Mouse (Mus musculus) adrenal gland, postnatal 4 days (tissue): ENCODE data around the gene Topors. TPM values are rescaled to one million over a fixed set of nuclear protein-coding genes. Genes with fewer than 3 reads are reported as not detected.
"Not testable (repeated sequence)": the region's sequence is repeated elsewhere in the genome, so short reads cannot be mapped to it uniquely, and the experiment has no call there.

Source experiments
- DNase-seq, 2 experiments: peaks; one replicate each; pipeline ENCODE4 v3.0.0; 2021 to 2022; ENCODE audit warnings: low spot score in 2 of 2, mixed read lengths in 2 of 2
- long read RNA-seq, 2 experiments: library from polyadenylated mRNA; stranded (forward); transcript quantifications; one replicate each; pipeline ENCODE4 v2.0.0; 2021
- total RNA-seq, 2 experiments: library from RNA; stranded (reverse); gene quantifications; 2 replicates each; pipeline ENCODE4 v1.2.3; 2021

Topors gene
- total RNA-seq, result 10 to 100 TPM; 36.7 to 37.9 TPM
- long read RNA-seq, experiment 1, transcript Topors-201 (3 exons, 3,856 nt), result major isoform, 25 of 29 reads
- long read RNA-seq, experiment 1, partial matches to known transcripts, result 3 of 29 reads
- long read RNA-seq, experiment 1, other reads (novel, unspliced or antisense), result 1 of 29 reads
- long read RNA-seq, experiment 2, transcript Topors-201 (3 exons, 3,856 nt), result major isoform, 71 of 87 reads
- long read RNA-seq, experiment 2, partial matches to known transcripts, result 9 of 87 reads
- long read RNA-seq, experiment 2, other reads (novel, unspliced or antisense), result 7 of 87 reads

- peak; percentile 71 to 93 for DNase-seq
Measured at GRCm38 (mm10) chr4:40269430-40270032, at the start of gene Topors, which contains the start of gene Smim27. TSS of gene Topors (minus strand) at chr4:40269850. TSS of gene Smim27 (plus strand) at chr4:40269579.

- DNase-seq, result no peak
Measured at GRCm38 (mm10) chr4:40317404-40317803, 47.8 kb upstream of the Topors start.

DNA sequence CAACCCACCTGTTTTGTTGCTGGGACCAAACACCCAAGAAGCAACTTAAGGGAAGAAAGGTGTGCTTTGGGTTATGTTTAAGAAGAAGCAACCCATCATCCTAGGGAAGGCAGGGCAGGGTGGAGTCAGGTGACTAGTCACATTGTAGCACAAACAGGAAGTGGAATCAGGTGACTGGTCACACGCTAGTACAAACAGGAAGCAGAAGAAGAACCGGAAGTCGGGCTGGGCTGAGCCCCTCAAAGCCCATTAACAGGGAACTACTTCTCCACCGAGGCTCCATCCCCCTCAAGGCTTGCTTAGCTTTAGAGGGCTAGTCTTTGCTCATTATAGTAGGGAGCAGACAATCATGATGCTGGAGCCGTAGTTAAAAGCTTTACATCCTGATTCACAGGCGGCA is 43.4 kb upstream of the Topors start:
- DNase-seq, result no peak

DNA sequence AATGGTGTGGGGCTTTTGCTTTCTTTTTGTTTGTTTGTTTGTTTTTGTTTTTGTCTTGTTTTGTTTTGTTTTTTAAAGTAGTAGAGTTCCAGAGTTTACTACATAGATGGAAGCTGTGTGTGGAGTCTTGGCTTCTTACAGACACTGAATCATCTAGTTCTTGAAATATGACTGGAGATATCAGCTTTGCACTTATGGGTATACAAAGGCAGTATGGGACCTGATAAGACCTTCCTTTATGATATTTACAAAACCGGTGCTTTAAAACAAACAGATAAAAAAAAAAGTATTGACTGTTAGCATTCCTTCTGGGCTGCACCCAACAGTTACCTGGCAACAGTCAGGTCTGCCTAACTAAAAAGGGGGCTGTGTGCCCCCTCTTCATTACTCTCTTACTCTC is 42.6 kb upstream of the Topors start:
- no peak for DNase-seq

DNA sequence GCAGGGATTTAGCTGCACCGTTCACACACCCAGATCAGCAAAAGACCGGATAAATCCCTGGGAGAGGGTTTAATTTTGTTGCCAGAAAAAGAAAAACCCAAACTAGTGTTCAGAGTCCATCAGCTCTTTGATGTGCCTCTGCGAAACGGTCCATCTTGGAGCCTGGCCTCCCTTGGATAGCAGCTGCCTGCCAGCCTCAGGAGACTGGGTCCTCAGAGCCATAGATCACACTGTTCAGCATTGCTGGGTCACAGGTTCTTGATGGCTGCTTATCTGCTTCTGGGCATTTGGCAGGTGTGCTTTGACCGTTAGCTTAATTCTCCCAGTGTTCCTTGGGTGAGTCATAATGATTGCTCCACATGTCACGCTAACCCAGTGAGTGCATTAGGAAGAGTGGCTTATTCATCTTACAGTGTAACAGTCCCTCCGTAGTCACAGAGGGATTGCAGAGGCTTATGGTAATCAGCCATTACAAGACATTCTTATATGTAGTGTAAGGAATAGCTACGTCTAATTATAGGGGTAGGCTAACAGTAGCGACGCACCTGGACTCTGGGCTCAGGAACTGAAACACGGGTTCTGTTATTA is 41.2 kb upstream of the Topors start:
- DNase-seq, result no peak

DNA sequence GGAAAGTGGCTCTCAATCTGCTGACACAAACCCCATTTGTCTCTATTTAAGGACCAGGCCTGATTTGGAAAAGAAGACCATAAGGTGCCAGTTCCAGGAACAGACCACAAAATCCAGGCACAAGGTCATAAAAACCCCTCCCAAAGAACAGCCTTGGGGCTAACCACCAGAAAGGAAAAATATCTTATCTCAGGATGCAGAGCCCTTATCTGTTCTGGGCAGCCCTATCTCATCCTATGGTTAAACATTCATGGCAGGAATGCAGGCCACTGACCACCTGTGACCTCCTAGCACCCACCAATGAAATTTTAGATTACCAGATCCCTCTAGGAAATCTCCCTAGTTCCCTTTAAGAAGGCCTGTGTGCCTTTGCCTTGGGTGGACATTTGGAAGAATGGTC is 40.0 kb upstream of the Topors start:
- DNase-seq, result no peak

DNA sequence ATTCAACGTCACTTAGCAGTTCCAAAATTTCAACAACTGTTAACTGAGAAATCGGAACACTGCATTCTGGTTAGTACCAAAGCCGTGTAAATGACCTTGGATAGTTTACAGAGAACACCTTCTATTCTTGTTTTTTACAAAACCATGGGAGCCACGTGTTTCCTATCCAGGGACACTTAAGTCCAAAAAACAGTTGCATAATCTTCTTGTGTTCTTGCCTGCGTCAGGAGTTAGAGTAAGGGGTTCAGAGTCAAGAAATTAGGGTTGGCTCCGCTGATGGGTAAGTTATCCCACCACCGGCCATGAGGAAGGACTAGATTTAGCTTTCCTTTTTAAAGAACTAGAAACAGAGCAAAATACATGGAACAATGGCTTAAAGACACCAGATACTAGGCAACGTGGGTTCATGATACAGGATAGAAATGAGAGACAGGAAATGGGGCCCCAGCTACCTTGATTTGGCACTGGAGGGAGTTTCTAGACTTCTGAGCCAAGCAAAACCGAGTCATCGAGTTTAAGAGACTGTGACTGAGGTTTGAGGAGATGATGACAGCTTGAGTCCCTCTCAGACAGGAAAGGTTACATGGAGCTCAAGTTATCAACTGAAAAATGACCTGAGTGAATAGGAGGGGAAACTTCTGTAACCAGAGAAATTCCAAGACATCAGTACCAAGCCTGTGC is 32.9 kb upstream of the Topors start:
- DNase-seq, result no peak

DNA sequence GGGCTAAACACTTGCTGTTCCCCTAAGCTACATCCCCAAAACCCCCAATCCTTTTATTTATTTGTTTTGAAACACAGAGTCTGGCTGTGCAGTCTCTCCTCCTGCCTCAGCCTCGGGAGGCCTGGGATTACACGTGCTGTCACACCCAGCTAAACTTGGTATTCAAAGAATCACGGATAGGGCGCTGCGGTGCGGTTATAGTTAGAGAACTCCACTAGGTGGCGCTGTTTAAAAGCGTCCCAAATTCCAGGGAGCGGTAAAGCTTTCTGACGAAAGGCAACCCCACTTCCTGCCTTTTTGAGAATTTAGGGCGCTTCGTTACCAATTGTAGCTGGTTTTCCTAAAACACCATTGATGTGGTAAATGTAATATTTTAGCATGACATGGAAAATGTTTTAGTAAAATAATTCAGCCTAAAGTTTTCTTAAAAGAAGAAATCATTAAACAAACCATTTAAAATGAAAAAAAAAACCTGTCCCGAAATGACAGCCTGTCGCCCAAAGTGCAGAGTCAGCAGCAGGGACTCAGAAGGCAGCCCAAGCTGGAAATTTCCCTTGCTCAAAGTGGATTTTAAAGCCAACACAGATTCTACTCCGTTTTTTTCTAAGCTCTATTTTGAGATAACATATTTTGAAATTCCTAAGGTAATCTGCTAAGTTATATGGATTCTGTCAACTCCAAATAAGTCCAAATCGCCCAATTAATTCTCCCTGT is 31.6 kb upstream of the Topors start:
- DNase-seq, result peak; percentile 27 to 40

GRCm38 (mm10) chr4:40299169-40299568 is 29.5 kb upstream of the Topors start:
- DNase-seq, result no peak

DNA sequence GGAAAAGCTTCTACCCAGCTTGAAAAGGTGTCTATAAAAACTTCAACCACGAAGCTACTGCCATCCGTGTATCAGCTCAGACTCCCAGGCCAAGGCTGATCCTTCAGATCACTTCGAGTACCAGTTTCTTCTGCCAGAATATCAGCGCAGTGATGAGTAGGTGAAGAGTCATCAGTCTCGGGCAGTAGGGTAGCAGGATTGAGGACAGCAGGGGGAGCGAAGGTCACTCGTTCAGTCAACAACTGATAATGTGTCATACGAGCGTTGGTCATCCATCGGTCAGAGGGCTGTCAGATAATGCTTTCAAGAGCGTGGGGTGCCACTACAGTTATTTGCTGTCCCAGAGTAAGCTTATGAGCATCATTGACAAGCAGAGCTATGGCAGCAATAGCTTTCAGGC is 21.9 kb upstream of the Topors start:
- DNase-seq, result not testable (repeated sequence)

DNA sequence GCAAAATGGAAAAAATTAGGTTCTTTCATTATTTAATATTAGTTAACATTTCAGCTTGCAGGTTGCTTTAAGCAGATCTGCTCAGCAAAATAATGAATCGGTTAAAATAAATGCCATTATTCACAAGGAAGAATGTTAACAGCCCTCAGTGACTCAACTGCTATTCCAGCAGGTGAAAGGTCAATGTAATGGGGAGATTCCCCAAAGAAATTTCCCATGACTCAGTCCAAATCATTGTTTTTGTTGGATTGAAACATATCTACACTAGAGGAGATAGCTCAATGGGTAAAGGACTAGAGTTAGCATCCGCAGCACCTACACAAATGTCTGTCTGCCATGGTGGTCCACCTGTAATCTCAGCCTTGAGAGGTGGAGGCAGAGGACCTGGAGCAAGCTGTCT is 19.4 kb upstream of the Topors start:
- DNase-seq, result no peak

- no peak for DNase-seq
Measured at GRCm38 (mm10) chr4:40287415-40287814, 17.8 kb upstream of the Topors start.

DNA sequence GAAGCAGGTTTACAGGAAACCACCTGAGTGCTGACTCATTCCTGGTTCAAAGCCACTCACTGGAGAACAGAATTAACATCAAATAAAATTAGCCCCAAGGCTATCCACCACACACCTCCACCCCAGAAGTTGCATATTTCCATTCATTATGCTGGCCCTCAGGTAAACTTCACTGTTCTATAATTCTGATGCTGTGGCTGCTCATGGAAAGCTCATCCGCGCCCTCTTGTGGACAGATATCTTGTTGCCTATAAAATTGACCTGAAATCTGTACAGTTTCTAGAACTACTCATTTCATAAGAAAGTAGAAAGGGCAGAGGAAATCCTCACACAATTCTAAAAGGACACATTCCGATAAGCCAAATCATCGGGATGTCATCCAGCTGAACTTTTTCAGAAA is 15.9 kb upstream of the Topors start:
- peak in 1 of 2 experiments; percentile 35 for DNase-seq

GRCm38 (mm10) chr4:40279276-40279900 is 9.7 kb upstream of the Topors start, which contains the start of gene Ndufb6:
TSS of gene Ndufb6 (minus strand) at chr4:40279421.
- DNase-seq, result peak; percentile 95 to 97

GRCm38 (mm10) chr4:40278880-40279275 is 9.2 kb upstream of the Topors start:
- no peak for DNase-seq

GRCm38 (mm10) chr4:40268835-40269234 is 815 bp downstream of the Topors start:
- DNase-seq, result no peak

DNA sequence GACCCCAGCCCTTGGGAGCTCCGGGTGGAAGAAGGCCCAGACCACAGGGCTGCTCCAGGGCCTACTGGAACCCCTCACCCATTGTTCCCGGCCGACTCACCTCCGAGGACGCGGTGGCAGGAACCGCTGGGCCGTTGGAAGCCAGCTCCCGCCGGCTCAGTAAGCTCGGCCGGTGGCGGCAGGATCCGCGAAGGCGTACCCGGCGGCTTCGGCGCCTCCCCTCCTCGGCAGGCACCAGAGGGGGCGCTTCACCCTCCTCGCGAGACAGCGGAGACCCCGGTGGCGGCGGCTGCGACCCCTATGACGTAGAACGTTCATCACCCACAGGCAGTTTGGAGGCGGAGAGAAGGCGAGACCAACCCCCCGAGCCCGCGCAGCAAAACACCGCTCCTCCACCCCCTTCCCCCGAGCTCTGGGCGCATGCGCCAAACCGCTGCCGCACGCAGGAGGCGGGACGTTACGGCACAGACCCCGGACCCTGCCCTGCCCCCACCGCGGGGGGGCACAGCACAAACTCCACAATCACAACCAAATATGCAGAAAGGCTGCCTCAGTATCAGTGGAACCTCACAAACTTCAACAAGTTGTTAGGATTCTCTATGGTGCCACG is 1.3 kb downstream of the Topors start:
- DNase-seq, result peak; percentile 87 to 92

DNA sequence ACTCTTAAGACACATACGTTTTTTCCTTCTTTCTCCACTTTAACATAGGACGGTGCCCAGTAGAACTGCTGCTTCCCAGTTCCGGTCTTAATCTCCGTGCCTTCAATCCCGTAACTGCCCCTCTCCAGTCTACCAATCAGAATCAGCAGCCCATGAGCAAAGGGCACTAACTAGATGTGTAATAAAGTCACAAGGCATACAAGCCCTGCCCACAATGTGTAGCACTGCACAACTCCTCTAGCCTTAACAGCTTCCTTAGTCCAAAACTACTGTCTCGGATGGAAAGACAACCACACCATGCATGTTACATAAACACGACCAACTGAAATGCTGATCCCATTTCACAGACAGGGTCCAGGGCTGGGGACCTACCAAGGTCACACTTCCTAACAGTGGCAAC is 2.0 kb downstream of the Topors start:
- DNase-seq, result no peak

GRCm38 (mm10) chr4:40264321-40264720 is 5.3 kb downstream of the Topors start:
- DNase-seq, result no peak

- DNase-seq, result no peak
Measured at GRCm38 (mm10) chr4:40254385-40255103, 15.1 kb downstream of the Topors start.
